Mouse (Mus musculus): ENCODE results near the gene Zfp189.
A peak's percentile ranks its signal among the peaks of the same experiment; 100 is the strongest.
"Not testable (repeated sequence)": the region's sequence is repeated elsewhere in the genome, so short reads cannot be mapped to it uniquely, and the experiment has no call there.

The Zfp189 gene

DNA sequence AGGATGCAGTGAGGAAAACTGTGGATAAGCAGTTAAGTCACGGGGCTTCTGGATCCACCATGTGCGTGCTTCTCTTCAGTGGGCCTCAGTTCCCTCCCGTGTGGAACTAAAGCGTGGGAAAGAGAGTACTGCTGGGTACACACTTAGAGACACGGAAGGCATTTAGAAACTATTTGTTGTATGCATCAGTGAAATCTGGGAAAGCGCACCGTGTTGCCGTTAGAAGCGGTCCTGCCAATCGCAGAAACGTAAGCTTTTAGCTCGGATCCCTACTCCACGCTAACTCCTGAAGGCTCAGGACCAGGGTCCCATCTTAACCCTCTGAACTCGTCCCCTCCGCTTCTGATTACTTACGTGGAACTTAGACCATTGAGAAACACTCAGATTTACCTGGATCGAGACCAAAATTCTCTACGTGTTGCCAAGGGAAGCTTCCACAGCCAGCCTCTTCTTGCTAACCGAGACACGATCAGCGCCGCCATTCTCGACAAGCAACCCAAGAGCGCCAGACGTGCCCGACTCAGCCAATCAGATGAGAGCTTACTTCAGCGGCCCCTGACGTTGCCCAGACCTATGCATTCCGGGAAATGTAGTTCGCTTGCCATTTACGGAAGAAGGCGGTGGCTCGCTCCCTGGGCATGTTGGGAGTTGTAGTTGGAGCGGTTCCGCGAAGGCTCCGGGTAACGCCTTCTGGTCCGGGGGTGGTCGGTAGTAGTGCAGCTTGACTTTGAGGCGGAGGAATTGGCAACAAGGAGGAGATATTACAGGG, at the start of gene Zfp189, which contains the start of gene Mrpl50:
TSS of gene Zfp189 (plus strand) at position 605 of the 769 bp plus-strand sequence.
TSS of gene Mrpl50 (minus strand) at position 522 of the 769 bp plus-strand sequence.
- DNase-seq (ENCODE audit: extremely low read depth, low read depth, low spot score) = peak; percentile 73

DNA sequence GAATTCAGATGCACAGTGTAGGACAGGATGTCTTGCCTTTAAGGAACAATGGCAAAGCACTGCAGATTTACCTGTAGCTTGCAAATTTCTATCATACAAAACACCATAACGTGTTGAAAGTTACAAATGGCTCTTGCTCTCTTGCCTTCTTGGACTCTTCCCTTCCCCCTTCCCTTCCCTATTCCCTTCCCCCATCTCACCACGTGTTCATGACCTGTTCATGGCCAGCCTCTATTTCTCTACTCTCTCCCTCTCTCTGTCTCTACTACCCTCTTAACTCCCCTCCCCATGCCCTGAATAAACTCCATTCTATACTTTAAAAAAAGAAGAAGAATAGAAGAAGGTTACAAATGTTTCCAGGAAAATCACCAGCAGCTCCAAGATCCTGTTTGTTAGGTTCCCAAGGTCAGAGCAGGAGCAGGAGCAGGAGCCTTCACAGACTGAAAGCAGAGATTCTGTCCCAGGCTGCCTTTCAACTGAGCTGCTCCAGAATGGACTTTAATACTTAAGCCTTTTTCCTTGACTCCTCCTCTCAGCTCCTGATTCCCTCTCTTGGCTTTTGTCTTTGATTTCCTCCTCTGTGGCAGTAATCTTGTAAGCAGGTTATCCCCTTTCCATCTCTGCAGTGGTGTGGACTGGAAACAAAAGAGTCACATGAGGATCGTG, 47.4 kb upstream of the Zfp189 start, which contains the start of gene Acnat1:
TSS of gene Acnat1 (minus strand) at position 478 of the 666 bp plus-strand sequence.
- DNase-seq (ENCODE audit: extremely low read depth, low read depth, low spot score) = no peak

DNA sequence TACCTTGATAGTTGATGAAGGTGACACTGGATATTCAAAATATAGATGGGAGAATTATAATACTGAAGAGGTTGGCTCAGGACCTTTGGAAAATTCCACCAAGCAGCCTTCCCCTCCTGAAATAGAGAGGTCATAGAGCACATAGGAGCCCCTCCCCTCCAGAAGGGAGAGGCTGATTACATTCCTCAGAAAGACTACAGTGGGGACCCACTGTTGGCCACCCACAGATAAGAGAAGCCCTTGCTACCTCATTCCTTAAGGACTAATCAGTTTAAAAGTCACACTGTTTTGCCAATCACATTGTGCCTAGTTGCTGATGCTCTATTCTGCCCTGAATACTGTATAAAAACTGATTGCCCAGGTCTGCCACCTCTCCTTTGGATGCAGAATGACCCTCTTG, 46.4 kb upstream of the Zfp189 start:
- DNase-seq (ENCODE audit: extremely low read depth, low read depth, low spot score) = no peak

DNA sequence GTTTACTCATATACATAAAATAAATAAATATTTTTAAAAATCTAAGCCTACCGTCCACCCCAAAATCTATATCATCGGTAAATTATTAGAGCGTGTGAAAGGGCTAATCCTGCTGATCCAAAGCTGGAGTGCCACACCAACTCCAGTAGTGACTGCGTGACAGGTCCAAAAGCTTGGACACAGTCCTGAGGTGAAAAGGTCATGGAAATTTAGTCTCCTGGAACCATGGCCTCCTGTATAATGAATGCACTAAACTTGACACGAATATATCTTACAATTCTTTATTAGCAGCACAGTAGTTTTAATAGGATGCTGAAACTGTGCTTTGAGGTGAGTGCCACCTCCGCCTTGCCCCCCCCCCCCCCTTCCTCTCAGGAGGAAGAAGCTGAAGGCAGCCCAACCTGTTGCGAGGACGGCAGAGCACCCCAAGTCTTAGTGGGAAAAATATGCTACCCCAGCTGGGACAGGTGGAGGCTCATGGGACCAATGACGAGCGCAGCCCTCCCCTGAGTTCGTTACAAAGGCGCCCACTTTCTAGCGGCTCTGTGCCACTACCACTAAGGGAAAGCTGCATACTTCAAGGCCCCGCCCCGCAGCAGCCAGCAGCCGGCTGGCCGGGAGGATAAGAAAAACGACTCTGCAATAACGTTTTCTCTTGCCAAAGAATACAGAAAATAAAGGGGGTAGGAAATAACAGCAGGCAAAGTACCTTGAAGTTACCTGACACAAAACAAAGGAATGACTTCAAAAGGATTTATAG, 42.7 kb upstream of the Zfp189 start:
- no peak for DNase-seq (ENCODE audit: extremely low read depth, low read depth, low spot score)

DNA sequence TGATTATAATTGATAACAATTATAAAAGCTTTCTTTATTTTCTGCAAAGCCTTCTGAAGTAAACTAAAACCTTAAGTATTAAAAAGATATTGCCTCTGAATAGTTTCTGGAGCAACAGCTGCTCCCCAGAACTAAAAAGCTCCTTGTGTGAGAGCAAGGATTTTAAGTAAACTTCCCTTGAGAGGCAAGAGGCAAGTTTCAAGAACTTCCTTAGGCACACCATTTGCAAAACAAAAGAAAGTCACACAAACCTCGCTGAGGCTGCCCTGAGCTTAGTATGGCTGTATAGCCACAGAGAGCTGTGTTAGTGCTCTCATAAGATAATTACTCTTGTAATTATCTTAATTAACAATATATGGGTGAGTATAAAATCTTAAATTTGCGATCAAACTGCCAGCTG, 41.9 kb upstream of the Zfp189 start:
- not testable (repeated sequence) for DNase-seq (ENCODE audit: extremely low read depth, low read depth, low spot score)

DNA sequence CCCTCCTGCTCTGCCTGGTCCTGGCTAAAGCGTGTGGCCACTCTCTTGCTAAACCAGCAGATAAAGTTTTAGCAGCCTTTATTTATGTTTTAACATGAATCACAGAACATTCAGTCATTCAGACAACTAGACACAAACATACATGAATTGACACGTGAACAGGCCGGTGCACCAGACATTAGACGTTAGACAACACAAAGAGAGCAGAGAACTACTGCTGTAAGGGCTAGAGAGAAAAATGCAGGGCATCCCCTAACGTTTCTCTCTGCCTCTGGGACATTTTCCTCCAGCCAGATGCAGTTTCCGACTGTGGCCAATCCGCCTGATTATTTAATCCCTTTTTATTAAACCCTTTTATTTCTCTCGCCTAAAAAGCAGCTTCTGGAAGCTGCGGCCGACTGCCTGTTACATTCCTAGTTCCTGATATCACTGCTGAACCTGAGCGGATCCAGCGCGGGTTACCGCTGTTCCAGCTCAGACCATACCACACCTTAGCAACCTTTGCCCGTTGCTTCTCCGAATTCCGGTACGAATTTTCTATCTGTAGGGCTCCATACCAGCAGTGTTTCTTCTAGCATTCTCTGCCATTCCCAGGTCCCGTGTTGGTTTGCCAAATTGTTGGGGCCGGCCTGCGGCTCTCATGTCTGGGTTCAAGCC, 40.7 kb upstream of the Zfp189 start:
- no peak for DNase-seq (ENCODE audit: extremely low read depth, low read depth, low spot score)

DNA sequence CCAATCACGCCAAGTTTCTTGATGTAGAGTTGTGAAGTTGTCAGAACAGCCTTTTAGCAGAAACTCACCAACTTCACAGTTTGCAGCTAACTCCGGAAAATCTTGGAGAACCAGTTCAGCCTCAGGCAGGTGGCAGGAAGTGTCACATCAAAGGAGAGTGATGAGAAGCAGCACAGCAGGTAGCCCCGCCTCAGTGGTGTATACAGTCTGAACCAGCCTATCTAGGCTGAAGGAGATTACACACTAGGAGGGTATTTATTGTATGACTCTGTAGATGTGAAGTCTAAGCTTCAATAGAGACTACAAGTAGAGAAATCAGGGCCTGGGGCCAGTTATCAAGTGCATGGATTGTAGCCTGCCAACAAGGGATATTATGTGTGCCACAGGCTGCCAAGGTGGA, 40.1 kb upstream of the Zfp189 start:
- no peak for DNase-seq (ENCODE audit: extremely low read depth, low read depth, low spot score)

DNA sequence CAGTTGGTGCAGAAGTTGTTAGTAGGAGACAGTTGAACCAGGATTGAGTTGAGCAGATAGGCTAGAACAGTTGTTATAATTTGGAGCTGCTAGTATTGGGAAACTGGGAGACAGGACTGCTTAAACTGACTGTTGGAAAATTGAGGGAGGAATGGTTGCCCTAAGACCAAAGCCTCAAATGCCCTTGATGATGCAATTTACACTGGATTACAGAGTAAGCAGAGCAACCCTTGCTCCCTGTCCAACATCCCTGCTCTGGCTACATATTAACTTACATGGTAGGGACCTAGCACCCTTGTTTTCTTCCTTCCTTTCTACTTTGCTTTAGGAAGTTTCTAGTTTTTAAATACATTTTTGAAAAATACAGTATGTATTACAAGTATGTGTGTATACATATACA, 35.5 kb upstream of the Zfp189 start:
- no peak for DNase-seq (ENCODE audit: extremely low read depth, low read depth, low spot score)

DNA sequence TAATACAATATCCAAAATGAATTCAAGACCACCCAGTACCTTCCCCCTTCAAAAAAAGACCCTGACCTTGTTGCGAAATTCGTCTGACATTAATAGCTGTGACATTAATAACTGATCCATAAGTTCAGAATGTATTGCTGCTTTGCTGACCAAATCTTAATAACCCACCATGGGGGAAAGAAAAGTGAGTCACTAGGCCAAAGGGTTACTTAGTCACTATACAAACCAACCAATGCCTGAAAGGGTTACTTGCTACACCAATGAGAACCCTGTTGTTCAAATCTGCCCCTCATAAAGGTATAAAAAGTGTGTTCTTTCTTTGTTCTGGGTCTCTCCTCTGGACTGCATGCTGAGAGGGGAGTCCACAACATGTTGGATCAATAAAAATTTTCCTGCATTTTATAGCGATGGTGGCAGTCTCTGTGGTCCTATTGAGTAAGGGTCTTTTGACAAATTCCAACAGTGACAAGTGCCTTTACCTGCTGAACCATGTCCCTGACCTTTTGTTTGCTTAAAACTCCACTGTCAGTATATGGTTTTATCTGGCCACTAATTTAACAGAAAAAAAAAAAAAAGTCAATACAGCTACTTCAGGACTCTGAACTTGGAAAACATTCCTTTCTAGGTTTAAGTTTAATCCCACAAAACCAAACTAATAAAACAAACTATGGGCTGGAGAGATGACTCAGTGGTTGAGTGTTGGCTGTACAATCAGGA, 34.9 kb upstream of the Zfp189 start:
- DNase-seq (ENCODE audit: extremely low read depth, low read depth, low spot score) = not testable (repeated sequence)

DNA sequence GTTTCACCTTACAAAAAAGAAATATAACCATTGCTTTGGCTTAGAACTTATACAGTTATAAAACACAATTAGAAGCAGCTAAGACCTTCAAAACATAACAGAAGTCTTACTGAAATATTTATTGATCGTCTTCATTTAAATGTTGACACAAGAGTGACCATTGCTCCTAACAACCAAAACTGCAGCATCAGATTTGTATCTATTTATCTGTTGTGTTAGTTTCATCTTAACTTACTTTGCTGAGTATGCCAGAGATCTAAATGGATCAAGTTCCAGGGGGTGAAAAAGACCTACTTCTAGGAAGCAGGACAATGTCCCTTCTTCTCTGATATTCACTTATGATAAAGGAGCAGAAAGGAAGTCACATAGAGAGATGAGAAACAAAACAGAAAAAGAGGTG, 17.4 kb upstream of the Zfp189 start:
- no peak for DNase-seq (ENCODE audit: extremely low read depth, low read depth, low spot score)

DNA sequence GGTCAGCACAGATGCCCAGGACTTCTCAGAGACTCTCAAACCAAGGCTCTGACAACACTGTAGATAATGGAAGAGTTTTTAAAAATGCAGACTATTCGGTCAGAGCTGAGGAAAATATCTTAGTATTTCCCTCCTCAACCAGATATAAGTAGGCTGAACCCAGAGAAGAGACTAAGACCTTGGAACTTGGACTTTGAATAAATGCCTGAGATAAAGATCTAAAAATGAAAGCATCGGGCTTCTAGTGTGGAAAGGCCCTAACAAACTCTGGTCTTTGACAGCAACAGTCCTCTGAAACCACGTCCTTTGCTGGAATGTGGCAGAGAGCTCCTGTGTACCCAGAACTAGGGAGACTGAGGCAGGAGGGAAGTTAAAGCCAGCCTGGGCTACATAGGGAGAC, 14.6 kb upstream of the Zfp189 start, which contains the start of gene Baat:
TSS of gene Baat (minus strand) at position 172 of the 400 bp plus-strand sequence.
- DNase-seq (ENCODE audit: extremely low read depth, low read depth, low spot score) = no peak

DNA sequence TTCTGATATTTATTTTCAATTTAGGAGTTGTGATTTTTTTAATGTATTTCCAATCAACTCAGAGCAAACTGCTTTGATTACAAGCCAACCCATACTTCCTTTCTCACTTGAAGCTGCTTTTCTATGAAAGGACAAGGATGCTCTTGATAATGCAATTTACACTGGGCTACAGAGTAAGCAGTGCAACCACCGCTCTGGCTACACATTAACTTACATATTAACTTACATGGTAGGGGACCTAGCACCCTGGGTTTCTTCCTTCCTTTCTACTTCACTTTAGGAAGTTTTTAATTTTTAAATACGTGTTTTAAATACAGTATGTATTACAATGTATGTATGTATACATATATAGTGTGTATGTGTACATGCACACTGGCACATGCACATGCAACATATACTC, 11.8 kb upstream of the Zfp189 start:
- DNase-seq (ENCODE audit: extremely low read depth, low read depth, low spot score) = no peak

DNA sequence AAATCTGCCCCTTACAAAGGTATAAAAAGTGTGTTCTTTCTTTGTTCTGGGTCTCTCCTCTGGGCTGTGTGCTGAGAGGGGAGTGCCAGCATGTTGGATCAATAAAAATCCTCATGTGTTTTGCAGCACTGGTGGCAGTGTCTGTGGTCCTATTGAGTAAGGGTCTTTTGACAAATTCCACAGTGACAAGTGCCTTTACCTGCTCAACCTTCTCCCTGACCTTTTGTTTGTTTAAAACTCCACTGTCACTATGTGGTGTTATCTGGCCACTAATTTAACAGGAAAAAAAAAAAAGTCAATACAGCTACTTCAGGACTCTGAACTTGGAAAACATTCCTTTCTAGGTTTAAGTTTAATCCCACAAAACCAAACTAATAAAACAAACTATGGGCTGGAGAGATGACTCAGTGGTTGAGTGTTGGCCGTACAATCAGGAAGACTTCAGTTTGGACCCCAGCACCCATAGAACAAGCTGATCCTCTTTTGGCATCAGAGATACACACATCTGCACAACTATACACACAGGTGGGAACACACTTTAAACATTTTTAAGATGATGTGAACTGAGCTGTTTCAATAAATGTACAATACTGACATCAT, 10.6 kb upstream of the Zfp189 start:
- not testable (repeated sequence) for DNase-seq (ENCODE audit: extremely low read depth, low read depth, low spot score)

DNA sequence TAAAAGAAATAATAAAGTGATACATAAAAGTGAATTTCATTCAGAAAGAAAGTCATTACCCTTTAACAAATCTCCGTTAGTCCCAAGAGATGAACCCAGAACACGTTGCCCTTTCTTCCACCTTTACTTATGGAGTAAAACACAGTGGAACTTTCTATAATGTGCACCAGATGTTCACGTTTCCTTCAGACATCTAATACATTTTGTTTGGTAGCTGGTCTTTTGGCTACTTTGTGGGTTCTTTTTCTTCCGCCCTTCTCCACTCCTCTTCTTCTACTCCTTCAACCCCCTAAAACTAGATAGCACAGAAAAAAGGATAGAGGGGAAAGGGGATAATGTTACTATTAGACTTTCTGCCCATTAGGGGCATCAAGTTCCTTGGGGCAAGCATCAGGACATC, 8.3 kb upstream of the Zfp189 start:
- DNase-seq (ENCODE audit: extremely low read depth, low read depth, low spot score) = no peak

DNA sequence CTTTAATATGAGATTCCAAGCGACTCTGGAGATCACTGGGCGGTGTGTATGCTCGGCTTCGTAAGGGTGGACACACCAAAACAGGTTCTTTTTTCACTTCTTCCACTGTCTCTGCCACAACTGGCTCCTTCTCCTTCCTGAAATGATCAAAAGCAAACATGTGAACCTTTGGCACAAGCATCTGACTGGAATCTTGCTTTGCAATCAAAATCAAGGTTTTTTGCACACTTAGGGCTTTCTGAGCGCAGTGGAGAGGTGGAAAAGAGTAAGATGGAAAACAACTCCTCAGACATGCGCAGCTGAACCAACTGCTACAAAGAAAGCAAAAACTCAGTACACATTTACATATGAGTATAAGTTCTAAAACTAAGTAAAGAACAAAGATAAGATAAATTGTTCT, 6.5 kb upstream of the Zfp189 start:
- no peak for DNase-seq (ENCODE audit: extremely low read depth, low read depth, low spot score)

DNA sequence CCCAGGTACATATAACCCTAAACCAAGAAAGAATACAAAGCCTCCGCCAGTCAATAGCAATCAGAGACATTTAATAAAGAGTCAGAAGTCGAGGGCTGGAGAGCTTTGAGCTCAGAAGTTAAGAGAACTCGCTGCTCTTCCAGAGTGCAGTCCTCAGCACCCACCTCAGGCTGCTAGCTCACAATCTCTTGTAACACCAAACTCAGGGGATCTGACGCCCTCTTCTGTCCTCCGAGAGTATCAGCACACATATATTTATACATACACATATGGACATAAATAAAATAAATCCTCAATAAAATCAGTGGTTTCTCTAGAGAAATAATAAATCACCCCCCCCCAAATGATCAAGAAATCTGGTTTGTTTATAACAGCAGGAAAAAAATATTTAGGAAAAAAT, 1.5 kb upstream of the Zfp189 start:
- DNase-seq (ENCODE audit: extremely low read depth, low read depth, low spot score) = no peak

DNA sequence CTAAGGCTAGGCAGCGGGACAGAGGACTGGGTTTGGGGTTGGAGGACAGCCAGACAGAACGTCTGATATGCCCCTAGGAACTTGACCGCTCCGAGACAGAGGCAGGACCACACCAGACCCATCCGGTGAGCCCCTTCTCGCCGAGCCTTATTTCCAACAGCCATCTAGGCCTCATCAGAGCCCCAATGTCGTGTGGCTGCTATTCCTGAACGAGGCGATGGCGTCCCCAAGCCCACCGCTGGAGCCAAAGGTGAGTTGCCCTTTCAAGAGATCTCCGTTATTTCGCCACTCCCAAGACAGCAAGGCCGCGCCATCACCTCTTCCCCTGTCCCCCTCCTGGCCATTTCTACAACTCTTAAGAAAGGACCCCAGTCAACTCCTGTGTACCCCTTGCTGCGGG, 370 bp downstream of the Zfp189 start:
- DNase-seq (ENCODE audit: extremely low read depth, low read depth, low spot score) = no peak

DNA sequence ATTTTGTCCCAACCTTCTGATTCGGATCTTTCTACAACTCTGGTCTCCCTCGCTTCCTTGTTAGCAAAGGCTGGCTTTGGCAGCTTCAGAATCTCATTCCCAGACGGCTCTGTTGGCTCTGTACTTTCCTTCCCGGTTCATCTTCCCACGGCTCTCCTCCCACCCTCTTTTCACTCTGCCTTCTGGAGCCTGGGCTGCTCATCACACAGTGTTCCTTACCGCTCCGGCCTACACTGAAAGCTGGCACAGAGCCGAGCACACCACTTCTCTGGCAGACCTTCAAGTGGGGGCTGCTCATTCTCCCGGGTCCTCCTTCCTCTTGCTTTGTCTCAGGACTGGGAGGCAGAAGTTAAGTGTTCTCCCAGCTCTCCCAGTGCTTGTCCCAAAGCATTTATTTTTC, 1.6 kb downstream of the Zfp189 start:
- DNase-seq (ENCODE audit: extremely low read depth, low read depth, low spot score) = no peak

DNA sequence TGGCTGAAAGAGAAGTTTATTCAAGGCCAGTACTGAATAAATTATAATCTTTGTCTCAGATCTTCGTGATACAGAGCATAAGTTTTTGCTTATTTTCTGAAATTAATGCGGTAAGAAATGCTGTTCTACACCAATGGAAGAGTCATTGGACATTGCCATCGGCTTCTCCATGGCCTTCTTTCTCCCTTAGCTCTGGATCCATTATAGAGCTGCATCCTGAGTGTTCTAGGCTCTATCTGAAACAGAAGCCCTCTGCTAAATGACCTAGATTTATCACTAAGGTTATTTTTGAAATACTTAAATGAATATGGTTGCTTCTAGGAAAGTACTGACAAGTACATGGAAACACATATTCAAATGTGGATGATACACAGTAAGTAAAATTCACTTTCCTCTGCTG, 14.1 kb downstream of the Zfp189 start:
- DNase-seq (ENCODE audit: extremely low read depth, low read depth, low spot score) = no peak

DNA sequence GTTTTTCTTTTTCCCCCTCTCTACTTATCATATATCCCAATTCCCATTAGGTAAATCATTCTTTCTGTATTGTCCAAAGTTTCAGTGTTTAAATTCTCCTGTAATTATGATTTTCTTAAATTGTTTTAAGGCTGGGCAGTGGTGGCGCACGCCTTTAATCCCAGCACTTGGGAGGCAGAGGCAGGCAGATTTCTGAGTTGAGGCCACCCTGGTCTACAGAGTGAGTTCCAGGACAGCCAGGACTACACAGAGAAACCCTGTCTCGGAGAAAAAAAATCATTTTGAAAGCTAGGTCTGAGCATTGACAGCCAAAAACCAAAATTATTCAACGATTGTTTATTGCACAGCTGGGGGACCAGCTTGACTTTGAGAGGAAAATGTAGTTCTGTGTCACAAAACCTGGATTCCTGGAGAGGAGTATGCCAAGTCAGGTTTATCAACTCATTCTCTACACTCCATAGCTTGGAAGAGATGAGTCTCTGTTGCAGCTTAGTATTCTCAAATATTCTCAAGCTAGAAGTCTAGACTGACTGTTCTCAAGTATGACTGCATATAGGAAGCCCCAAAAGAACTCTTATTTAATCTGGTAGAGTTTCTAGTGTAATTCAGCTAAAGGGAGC, 14.8 kb downstream of the Zfp189 start:
- DNase-seq (ENCODE audit: extremely low read depth, low read depth, low spot score) = no peak

All from fat pad, adult 2 months (tissue).